Comparison of ENCODE assay signal across 20 mouse cellular contexts in genomic region chr17:31300736-31301135, GRCm38 (mm10). TPM values are rescaled to one million over a fixed set of nuclear protein-coding genes. Genes with fewer than 3 reads are reported as not detected.
DNase-seq lines count a peak whose midpoint lies in the region.
"Had no signal": no experiment of that assay in that cellular context is flagged by ENCODE, and none has a peak within 500 bp of the region (broad histone marks: within the 10 kb centered on the region; RNA-seq: fewer than 3 reads in every experiment).

No protein-coding gene starts in this region.

- DNase-seq in lung, postnatal 25 days (ENCODE audit: low spot score): peak; percentile 67
- DNase-seq in lung, postnatal 14 days: no peak
- DNase-seq in thymus, postnatal 14 days: peak; percentile 52
- DNase-seq in thymus, postnatal 0 days (ENCODE audit: low spot score): no peak
- peak; percentile 23 for DNase-seq in induced T-regulatory cell, adult 2 months (ENCODE audit: low read depth)
- peak; percentile 55 for DNase-seq in thymus, postnatal 4 days
- DNase-seq in adrenal gland, adult 2 months: no peak
- DNase-seq in cerebellum, postnatal 25 days: no peak
- DNase-seq: adrenal gland, postnatal 14 days; cerebellum, adult 11 months; cerebellum, adult 2 months; cerebellum, adult 9-11 months; cerebellum, postnatal 36 days; embryo, embryonic 11 days; gastrocnemius, postnatal 10 days; gastrocnemius, postnatal 36 days; heart, adult 2 months; heart, postnatal 14 days; heart, postnatal 4 days had no signal

RNA-seq across cellular contexts. Expression of gene Slc37a1, which starts 14.1 kb away (rescaled TPM):
- 12.8 and 14.1 TPM in 2 replicates for polyA plus RNA-seq in thymus, postnatal 0 days (2015; fragmentation: Nextera tagmentation; extraction: Ambion mirVana)
- 10 to 100 TPM in 1 of 2 experiments, 1 to 10 TPM in 1; 5.7 to 13.4 TPM for total RNA-seq in adrenal gland, adult 2 months (2021)
- polyA plus RNA-seq in adrenal gland, adult 2 months (2012; rRNA removed): 13.1 and 15.1 TPM in 2 replicates

RNA-seq across cellular contexts. Expression of gene Rsph1, which starts 23.6 kb away (rescaled TPM):
- 0.90 and 1.2 TPM in 2 replicates for polyA plus RNA-seq in thymus, postnatal 0 days (2015; fragmentation: Nextera tagmentation; extraction: Ambion mirVana)
- total RNA-seq in adrenal gland, adult 2 months (2021): 1 to 10 TPM; 4.5 to 8.0 TPM
- polyA plus RNA-seq in adrenal gland, adult 2 months (2012; rRNA removed): 0.21 and 0.22 TPM in 2 replicates
- polyA plus RNA-seq: erythroblast, embryonic 14.5 days had no signal

Comparison
In these comparisons a context has a peak if more than half of its experiments do, and no peak if none do; other contexts are left out.
1. DNase-seq: peak in lung, postnatal 25 days (single experiment), thymus, postnatal 14 days (single experiment), induced T-regulatory cell, adult 2 months (single experiment) and thymus, postnatal 4 days (single experiment); none in lung, postnatal 14 days (single experiment), thymus, postnatal 0 days (single experiment), adrenal gland, adult 2 months (single experiment) and cerebellum, postnatal 25 days (0 of 2).